Mouse (Mus musculus) testis, postnatal 14 days (tissue): ENCODE data around the gene Smu1.

Source experiments
- DNase-seq: peaks from one replicate; pipeline ENCODE4 v3.0.0; 2021; ENCODE audit warnings: low spot score

Smu1 gene

DNA sequence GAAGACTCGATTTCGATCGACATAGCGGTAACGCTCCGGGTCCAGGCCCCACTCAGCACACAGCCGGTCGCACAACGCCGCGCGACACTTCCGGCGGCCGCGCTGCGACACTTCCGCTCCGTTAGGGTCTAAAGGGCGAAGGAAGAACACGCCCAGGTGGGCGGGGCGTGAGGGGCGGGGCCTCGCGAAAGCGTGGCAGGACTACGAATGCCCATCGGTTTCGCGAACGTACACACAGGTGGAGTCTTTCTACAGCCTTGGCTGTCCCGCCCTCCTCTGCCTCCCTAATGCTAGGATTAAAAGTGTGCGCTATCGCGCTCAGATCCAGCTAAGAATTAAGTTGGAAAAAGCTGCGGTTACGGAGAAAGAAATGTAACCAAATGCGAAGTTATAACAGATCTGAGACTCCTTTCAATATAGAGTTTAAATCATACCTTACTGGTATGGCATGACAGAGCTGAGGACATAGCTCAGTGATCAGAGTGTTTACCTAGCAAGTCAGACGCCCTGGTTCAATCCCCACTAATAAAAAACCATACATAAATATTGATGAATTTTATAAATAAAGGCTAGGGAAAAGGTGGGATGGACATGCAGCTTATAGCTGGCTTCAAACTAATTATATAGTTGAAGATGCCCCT, at the start of gene Smu1:
Gene Smu1 (minus strand): TSS at position 144 of the 641 bp plus-strand sequence.
- peak; percentile 96 for DNase-seq

DNA sequence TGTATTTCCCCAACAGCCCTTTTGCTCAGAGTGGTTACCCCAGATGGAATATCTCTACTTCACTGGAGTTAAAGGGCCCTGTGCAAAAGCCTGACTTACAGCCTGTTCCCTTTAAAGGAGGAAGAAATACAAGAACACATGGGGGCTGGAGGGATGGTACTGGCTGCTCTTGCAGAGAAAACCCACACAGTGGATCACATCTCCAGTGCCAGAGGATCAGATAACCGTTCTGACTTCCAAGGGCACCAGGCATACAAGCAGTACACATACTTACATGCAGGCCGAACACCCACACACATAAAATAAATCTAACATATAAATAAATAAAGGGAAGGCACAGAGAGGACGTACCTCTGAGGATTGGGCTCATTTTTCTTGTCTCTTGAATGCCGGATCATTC, 49.7 kb upstream of the Smu1 start:
- DNase-seq, result no peak

DNA sequence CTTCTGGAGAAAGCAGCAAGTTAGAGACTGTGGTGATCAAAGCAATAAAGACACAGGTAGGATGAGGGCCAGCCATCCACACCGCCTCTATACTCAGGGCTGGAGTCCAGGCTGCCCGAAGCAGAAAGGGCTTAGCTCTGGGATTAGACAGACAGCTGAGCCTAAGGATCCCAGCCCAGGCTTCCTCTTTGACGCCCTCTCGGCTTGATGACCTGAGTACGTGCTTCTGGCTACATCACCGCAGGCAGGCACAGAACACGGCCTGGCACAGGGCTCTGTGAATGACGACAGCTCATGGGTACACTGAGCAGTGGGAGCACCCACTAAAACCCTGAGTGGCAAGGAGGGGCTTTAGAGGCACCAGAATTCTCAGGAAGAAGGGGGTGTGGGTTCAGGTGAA, 47.7 kb upstream of the Smu1 start:
- DNase-seq, result no peak

DNA sequence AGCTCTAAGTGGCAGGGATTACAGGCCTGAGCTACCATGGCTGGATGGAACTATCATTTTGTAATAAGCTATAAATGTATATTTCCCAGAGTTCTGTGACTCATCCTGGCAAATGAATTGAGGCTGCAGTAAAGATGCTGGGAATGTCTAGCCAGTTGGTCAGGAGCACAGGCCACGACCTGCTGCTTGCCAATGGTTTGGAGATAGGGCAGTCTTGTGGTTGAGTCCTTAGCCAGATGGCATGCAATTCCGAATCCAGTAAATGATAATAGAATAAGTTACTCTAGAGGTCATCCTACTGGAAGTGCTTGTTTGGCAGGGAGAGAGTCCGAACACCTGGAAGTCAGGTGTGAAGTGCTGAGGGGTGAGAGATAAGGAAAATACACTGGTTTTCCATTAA, 45.1 kb upstream of the Smu1 start:
- no peak for DNase-seq

DNA sequence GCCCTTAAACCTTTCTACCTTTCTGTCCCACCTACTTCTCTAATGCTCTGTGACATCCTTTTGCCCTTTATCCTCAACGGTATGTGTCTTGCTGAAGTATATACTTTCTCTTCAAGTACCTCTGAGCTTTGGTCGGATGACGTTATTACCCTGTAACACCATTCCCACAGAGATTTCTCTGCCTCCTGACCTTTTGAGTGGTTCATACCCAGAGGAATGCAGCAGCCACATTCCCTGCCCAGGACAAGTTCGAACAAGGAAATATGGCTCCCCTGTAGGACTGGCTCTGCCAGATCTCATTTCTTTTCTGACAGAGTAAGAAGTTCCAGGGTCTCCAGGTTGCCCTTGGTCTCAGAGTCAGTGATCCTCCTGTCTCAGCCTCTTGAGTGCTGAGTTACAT, 44.2 kb upstream of the Smu1 start:
- no peak for DNase-seq

DNA sequence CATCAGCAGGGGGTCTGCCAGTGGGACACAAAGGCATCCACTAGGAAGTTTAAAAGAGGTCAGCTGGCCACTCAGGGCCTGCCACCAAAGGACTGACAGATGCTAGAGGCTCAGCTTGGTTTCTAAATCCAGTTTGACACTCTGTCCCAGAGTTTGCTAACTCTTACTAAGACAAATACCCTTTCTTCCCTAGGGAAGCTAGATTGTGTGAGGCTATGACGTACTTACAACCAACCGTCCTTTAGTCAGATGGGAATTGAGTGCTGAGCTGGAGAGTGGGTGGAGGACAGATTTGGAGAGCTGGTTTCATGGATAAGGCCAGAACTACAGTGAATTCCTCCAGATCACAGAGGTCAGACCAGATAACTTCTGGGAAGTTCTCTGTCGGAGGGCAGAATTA, 43.1 kb upstream of the Smu1 start:
- no peak for DNase-seq

DNA sequence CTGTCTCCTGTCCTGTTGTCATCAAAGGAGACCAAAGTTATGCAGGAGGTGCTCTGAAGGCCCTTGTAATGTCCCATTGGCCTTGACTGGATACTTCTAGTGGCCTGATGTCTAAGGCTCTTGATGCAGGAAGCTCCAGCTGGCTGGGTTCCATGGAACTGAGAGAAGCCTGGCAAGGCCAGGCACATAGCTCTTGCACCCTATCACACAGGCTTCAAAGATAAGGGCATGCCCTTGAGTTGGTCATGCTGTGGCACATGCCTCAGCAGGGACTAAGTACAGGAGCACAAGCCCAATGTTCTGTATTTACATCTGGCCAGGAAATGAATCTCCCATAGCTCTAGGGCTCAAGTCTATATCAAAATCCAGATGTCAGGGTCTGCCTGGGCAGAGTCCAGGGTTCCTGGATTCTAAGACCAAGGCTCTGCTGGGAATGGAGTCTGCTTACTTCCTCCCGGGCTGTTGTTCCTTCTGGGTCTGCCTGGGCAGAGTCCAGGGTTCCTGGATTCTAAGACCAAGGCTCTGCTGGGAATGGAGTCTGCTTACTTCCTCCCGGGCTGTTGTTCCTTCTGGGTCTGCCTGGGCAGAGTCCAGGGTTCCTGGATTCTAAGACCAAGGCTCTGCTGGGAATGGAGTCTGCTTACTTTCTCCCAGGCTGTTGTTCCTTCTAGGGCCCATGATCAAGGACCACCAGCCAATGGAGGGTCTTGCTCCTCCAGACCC, 41.3 kb upstream of the Smu1 start:
- peak; percentile 78 for DNase-seq

DNA sequence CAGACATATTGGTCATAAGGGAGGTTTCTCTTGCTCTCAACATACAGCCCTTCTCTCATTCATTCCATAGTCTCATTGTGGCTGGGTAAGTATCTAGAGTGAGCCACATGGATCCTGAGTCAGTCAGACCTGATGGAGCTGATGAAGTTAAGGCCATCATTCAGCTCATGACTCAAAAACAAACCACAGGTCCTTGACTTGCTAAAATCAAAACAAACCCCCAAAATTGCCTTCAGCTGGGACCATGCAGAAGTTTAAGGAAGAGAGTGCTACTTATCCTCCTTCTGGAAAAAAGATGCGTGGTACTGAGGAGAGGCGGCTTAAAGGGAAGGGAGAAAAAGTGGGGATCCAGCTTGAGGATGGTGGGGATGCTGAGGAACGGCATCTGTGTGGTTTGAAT, 38.0 kb upstream of the Smu1 start:
- DNase-seq, result no peak

DNA sequence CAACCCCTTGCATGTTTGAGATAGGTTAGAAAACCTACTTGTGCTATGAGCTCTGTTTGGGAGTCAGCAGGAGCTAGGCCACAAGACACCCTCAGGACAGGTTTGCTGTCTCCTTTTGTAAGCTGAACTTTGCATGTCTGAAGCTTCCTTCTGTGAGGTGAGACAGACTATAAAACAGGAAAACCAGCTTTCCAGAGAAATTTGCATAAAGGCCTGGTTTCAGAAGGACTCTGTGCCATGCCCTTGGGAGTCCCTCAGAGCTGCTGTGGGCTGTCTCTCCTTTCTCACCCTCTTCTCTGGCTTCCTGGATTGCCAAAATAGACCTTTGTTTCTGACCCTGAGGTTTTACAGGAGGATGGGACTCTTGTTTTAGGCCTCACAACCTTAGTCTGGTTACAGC, 36.6 kb upstream of the Smu1 start:
- DNase-seq, result no peak

DNA sequence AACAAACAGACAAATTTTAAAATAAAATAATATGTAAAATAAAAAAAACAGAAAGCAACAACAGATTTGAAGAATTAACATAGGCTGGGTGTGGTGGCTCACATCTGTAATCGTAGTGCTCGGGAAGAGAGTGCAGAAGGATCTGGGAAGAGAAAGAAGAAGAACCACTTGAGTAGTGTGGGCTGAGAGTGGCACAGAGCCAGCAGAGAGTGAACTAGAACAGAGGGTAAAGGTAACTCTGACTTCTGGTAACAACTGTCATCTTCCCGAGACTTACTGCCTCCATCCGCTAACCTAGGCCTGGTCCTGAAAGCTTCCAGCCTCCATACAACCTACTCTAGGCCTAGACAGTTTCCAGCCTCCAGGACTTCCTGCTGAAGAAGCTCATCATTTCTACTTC, 33.5 kb upstream of the Smu1 start:
- no peak for DNase-seq

DNA sequence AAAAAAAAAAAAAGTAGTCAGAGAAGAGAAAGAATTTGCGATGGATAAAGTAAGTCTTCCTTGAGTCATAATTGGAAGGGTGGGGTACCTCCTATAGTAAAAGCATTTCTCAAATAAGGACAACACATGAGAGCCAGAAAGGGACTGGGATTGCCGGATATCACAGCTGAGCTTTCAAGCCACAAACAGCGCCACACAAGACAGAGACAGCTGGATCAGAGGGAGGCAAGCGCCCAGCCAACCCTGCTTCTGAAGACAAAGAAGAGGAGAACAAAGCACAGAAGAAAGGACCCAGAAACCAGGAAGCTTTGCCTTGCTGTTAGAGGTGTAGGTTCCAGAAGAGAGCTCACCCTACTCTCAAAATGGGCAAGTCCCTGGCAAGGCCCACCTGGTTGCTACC, 28.9 kb upstream of the Smu1 start:
- DNase-seq, result no peak

DNA sequence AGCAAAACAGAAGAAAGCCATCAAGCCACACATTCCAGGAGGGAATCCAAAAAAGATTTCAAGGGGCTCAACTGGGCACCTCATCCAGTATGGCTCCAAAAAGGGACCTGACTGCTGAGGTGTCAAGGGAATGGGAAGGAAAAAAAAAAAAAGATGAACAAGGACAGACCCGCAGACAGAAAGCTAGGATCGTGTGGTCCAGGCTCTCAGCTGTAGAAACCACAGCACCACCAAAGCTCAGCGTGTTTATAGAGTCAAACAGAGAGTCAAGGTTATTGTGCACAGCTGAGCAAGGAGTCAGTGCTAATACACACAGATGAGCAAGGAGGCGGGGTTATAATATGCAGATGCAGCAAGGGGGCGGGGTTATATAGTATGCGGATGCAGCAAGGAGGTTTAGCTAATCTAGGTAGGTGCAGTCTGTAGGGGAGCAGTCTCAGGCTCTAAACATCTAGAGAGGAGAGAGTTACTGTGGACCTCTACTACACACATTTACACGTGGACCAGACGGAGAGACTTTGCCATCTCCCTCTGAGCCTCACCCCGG, 28.0 kb upstream of the Smu1 start:
- no peak for DNase-seq

DNA sequence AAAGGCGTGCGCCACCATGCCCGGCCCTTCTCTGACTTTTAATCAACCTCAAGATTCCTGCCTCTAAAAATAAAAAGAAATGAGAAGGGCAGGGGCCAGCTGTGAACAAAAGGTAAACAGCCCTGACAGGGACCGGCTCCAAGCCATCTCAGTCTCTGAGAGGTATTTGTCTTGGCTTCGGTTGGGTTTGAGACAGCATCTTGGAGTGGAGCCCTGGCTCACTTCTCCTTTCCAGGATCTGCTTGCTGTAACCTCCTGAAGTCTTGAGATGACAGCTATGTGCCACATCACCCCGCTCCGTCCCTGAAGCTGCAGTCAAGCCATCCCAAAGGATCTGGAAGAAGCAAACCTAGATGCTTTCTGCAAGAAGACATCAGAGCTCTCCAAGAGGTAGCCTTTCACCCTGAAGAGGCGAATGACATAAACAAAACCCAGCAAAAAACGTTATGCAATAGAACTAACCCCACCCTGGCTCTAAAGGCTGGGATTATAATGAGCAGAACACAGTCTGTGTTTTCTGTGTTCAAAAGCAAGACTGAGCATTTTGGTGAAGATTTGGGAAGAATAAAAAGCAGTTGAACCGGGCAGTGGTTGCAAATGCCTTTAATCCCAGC, 26.9 kb upstream of the Smu1 start:
- no peak for DNase-seq

DNA sequence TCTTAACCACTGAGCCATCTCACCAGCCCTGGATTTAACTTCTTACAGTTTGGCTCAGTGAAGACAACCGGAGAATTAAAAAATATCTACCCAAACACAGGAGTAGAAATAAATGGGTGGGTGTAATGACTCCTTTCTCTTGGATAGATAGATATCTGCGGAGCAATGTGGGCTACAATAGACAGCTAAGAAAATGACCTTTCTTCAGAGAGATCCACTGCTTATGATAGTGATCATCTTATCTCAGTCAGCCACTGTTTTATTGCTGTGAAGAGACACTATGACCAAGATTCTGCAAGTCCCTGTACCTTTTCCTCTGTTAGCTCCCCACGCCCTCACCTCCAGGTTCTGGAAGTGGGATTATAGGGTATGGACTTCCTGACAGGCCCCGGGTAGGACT, 25.3 kb upstream of the Smu1 start:
- DNase-seq, result no peak

DNA sequence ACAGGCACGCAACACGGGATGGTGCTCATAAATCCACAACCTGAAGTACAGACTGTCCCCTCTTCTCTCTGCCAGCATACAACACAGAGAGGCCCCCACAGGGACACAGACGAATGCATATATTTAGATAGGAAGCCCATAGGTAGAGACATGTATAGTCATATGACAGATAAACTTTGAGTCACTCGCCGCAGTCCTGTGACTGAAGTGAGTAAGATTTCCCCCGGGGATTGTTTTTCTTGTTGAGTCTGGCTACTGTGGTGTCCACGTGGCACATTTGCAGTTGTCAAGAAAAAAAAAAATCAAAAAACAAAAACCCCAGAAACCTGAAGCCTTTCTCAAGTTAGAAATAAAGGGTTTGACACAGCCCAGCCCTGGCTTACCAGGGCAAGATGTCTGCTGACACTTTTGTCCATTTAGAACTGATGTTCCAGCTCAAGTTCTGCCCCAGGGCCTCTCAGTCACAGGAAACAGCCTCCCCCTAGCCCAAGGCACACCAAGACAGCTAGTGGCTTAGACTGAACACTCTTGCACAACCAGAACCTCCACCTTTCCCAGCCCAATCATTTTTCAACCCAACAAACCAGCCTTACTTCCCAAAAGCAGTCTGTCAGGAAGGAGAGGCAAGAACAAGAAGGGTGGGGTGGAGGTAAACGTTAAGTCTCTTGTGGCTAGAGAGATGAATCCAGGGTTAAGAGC, 24.2 kb upstream of the Smu1 start:
- DNase-seq, result no peak

DNA sequence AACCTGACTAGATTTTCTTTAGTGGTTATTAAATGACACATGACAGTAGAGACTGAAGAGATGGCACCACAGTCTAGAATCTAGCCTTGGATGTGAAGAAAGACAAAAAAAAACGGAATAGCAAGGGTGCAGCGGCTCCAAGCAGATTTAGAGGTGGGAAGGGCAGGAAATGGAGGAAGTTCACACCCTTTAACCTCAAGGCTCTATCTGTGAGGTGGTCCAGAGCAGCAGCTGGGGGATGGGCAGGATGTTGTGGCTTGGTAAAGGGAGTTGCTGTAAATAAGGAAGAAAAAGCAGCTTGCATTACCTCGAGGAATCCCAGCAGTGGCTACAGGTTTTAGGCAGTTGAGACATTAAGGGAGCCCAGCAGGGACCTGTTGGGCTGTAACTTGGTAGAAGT, 23.4 kb upstream of the Smu1 start:
- no peak for DNase-seq

DNA sequence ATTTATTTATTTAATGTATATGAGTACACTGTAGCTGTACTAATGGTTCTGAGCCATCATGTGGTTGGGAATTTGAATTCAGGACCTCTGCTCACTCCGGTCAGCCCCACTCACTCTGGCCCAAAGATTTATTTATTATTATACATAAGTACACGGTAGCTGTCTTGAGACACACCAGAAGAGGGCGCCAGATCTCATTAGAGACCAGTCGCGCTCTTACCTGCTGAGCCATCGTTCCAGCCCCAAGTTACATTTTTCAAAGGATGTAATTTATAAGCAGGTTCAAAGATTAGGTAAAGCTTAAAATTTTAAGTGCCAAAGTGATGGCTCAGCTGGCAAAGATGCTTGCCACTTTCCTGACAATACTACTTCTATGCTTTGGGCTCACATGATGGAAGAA, 20.9 kb upstream of the Smu1 start:
- no peak for DNase-seq

DNA sequence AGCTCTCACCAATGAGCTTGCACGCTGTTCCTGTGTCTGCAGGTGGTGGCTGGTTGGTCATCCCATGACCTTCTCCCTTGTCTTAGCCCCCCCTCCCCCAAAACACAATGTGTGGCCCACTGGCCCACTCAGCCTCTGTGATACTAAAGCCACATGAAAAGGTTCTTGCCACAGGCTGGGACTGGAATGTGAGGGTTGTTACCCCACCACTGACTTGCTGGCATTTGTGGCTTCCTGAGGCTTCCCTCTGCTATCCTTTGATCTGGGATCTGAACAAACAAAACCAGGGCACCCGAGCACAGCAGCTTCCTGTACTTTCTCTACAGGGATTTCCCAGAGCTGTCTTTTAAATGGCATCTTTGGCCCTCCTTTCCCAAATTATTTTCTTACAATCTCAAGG, 19.4 kb upstream of the Smu1 start:
- no peak for DNase-seq

DNA sequence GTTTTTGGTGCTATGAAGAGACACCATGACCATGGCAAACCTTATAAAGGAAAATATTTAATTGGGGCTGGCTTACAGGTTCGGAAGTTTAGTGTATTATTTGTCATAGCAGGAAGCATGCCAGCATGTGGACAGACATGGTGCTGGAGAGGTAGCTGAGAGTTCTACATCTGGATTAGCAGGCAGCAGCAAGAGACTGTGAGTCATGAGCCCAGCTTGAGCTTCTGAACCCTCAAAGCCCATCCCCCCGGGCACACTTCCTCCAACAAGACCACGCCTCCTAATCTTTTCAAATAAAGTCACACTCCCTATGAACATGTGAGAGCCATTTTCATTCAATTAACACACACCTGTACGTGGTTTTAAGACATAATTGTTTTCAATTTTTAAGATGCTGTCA, 18.7 kb upstream of the Smu1 start:
- DNase-seq, result no peak

DNA sequence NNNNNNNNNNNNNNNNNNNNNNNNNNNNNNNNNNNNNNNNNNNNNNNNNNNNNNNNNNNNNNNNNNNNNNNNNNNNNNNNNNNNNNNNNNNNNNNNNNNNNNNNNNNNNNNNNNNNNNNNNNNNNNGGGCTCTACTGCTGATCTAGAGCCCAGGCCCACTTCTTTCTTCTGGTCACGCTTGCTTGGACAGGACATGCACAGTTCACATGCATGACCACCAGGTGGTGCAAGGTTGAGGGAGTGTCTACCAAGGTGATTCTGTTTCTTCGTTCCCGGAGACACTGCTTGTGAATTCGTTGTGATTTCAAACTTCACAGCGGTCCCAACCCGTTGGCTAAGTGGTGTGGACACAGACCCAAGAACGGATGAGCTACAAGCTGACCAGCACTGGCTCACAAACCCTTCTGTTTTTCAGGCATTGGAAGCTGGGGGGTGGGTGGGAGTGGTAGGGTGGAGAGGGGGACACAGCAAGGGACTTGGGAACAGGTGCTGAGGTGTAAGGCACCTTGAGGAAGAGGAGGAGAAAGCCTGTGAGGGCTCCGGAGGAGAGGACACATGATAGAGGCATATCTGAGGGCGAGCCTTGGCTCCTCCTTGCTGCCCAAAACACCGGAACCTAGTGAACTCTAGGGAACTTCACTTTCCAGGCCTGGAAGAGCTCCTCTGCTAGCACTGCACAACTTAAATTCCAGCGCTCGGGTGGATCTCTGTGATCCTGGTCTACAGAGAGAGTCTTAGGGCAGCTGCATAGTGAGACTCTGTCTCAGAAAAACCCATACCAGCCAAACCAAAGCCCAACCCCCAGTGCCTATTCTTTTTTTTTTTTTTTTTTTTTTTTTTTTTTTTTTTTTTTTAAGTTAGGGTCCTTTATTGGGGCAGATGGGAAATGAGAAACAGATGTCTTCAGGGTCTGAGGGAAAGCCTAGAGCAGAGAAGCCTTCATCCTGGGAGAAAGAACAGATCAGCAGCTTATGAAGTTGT, 16.8 kb upstream of the Smu1 start:
- peak; percentile 64 for DNase-seq

DNA sequence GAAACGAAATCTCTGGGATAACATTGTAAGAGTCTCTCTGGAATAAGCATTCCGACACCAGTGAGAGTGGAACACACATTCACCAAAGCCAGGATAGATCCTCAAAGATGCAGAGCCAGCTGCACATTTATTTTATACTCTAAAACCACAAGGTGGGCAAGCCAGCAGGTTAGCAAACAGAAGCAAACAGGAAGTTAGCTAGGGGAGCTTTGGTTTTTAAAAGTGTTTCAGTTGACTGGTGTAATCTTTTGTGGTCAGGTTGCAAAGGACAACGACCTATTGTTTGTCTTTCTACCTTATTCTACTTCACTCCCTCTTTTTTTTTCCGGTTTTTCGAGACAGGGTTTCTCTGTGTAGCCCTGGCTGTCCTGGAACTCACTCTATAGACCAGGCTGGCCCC, 2.2 kb upstream of the Smu1 start:
- DNase-seq, result no peak
